Mouse (Mus musculus) megakaryocyte, embryonic 14.5 days (primary cell): Measurements from ENCODE around the gene Lrmda. TPM values are rescaled to one million over a fixed set of nuclear protein-coding genes. Genes with fewer than 3 reads are reported as not detected.
"Not testable (repeated sequence)": the region's sequence is repeated elsewhere in the genome, so short reads cannot be mapped to it uniquely, and the experiment has no call there.

Experiments used
- H3K27me3 ChIP-seq: replicated peaks from 2 replicates; pipeline ENCODE3; 2012; ENCODE audit warnings: inconsistent platforms
- H3K36me3 ChIP-seq: replicated peaks from 2 replicates; pipeline ENCODE3; 2012; ENCODE audit warnings: low read length, inconsistent platforms, mixed read lengths
- H3K4me1 ChIP-seq: 2 replicates; pipeline ENCODE4 v1.6.1; 2012; ENCODE audit warnings: inconsistent platforms
- H3K4me3 ChIP-seq: replicated peaks from 2 replicates; pipeline ENCODE3; 2012; ENCODE audit warnings: moderate library complexity, mild to moderate bottlenecking, inconsistent platforms
- H3K9me3 ChIP-seq: 2 replicates; pipeline ENCODE4 v1.6.1; 2012; ENCODE audit warnings: inconsistent platforms
- FLI1 ChIP-seq: IDR thresholded peaks from 2 replicates; pipeline ENCODE4 v1.6.1; 2012; ENCODE audit warnings: low read length, inconsistent platforms, mixed read lengths
- GATA1 ChIP-seq: IDR thresholded peaks from 3 replicates; pipeline ENCODE4 v1.6.1; 2012; ENCODE audit warnings: mixed read lengths, low read length, inconsistent platforms, borderline replicate concordance
- polyA plus RNA-seq: library from polyadenylated mRNA; stranded (reverse); fragments of >175 nt; gene quantifications from 2 replicates; pipeline ENCODE4 v1.2.3, GENCODE M21; 2012; ENCODE audit warnings: low replicate concordance; ENCODE audit not compliant: insufficient read depth

Lrmda gene
- polyA plus RNA-seq, 1 experiment = 7.1 TPM

GRCm38 (mm10) chr14:22587285-22587957 is 567.9 kb downstream of the Lrmda start:
- no peaks in the 10 kb centered on the region for H3K36me3 ChIP-seq
- no peak for TF ChIP-seq GATA1
- TF ChIP-seq FLI1 = no peak
- no peaks in the 10 kb centered on the region for H3K9me3 ChIP-seq
- H3K27me3 ChIP-seq = no peaks in the 10 kb centered on the region
- no peaks in the 10 kb centered on the region for H3K4me1 ChIP-seq
- H3K4me3 ChIP-seq = no peak overlapping the region

- Histone ChIP-seq H3K4me3 (no peak overlapping the region), H3K27me3 (no peaks in the 10 kb centered on the region), H3K36me3 (no peaks in the 10 kb centered on the region), H3K4me1 (no peaks in the 10 kb centered on the region), H3K9me3 (no peaks in the 10 kb centered on the region)
- no peak for TF ChIP-seq FLI1
- TF ChIP-seq GATA1 = no peak
Observed at GRCm38 (mm10) chr14:22587958-22588296, 568.4 kb downstream of the Lrmda start.

GRCm38 (mm10) chr14:22588394-22588793 is 568.9 kb downstream of the Lrmda start:
- not testable (repeated sequence) for H3K4me3 ChIP-seq, H3K36me3 ChIP-seq, H3K9me3 ChIP-seq, H3K27me3 ChIP-seq, H3K4me1 ChIP-seq

GRCm38 (mm10) chr14:22589503-22590215 is 570.1 kb downstream of the Lrmda start:
- Histone ChIP-seq H3K9me3 (no peaks in the 10 kb centered on the region), H3K27me3 (no peaks in the 10 kb centered on the region), H3K36me3 (no peaks in the 10 kb centered on the region), H3K4me3 (no peak overlapping the region), H3K4me1 (no peaks in the 10 kb centered on the region)
- TF ChIP-seq GATA1 = no peak
- no peak for TF ChIP-seq FLI1

- no peaks in the 10 kb centered on the region for H3K4me1 ChIP-seq
- H3K36me3 ChIP-seq = no peaks in the 10 kb centered on the region
- TF ChIP-seq GATA1 = no peak
- no peak for TF ChIP-seq FLI1
Observed at GRCm38 (mm10) chr14:22591186-22591585, 571.7 kb downstream of the Lrmda start.

GRCm38 (mm10) chr14:22597508-22597907 is 578.0 kb downstream of the Lrmda start:
- Histone ChIP-seq H3K36me3 (no peaks in the 10 kb centered on the region), H3K9me3 (peaks cover 11% of the 10 kb centered on the region), H3K27me3 (no peaks in the 10 kb centered on the region), H3K4me1 (no peaks in the 10 kb centered on the region), H3K4me3 (no peak overlapping the region)
- TF ChIP-seq GATA1 (no peak), FLI1 (no peak)

More at GRCm38 (mm10) chr14:22591186-22591585, 571.7 kb downstream of the Lrmda start:
- no peaks in the 10 kb centered on the region for H3K27me3 ChIP-seq
- peaks cover under 1% of the 10 kb centered on the region; the same call in 1 of the 2 replicates for H3K9me3 ChIP-seq
- no peak overlapping the region for H3K4me3 ChIP-seq

- Histone ChIP-seq H3K4me1 (no peaks in the 10 kb centered on the region), H3K36me3 (no peaks in the 10 kb centered on the region), H3K27me3 (no peaks in the 10 kb centered on the region), H3K4me3 (no peak overlapping the region), H3K9me3 (peaks cover 11% of the 10 kb centered on the region)
- TF ChIP-seq FLI1 (no peak), GATA1 (no peak)
Observed at GRCm38 (mm10) chr14:22598638-22599037, 579.1 kb downstream of the Lrmda start.

- Histone ChIP-seq H3K4me1 (no peaks in the 10 kb centered on the region), H3K27me3 (no peaks in the 10 kb centered on the region), H3K4me3 (no peak overlapping the region), H3K9me3 (peaks cover 11% of the 10 kb centered on the region), H3K36me3 (no peaks in the 10 kb centered on the region)
- no peak for TF ChIP-seq GATA1
- no peak for TF ChIP-seq FLI1
Observed at GRCm38 (mm10) chr14:22600166-22600565, 580.7 kb downstream of the Lrmda start.

GRCm38 (mm10) chr14:22602308-22602707 is 582.8 kb downstream of the Lrmda start:
- H3K36me3 ChIP-seq = no peaks in the 10 kb centered on the region
- no peaks in the 10 kb centered on the region for H3K4me1 ChIP-seq
- no peak overlapping the region for H3K4me3 ChIP-seq
- no peaks in the 10 kb centered on the region for H3K27me3 ChIP-seq
- H3K9me3 ChIP-seq = no peaks in the 10 kb centered on the region
- no peak for TF ChIP-seq FLI1
- TF ChIP-seq GATA1 = no peak

GRCm38 (mm10) chr14:22608599-22608998 is 589.1 kb downstream of the Lrmda start:
- H3K9me3 ChIP-seq = peaks cover 9% of the 10 kb centered on the region
- no peak overlapping the region for H3K4me3 ChIP-seq
- H3K27me3 ChIP-seq = no peaks in the 10 kb centered on the region
- H3K36me3 ChIP-seq = no peaks in the 10 kb centered on the region
- no peaks in the 10 kb centered on the region for H3K4me1 ChIP-seq
- no peak for TF ChIP-seq GATA1
- no peak for TF ChIP-seq FLI1
